Mouse (Mus musculus): ENCODE measurements around the gene Prg2. TPM values are rescaled to one million over a fixed set of nuclear protein-coding genes. Genes with fewer than 3 reads are reported as not detected.
A peak's percentile ranks its signal among the peaks of the same experiment; 100 is the strongest.

Gene Prg2
- total RNA-seq, 2 experiments from 2014 or later, result not detected

DNA sequence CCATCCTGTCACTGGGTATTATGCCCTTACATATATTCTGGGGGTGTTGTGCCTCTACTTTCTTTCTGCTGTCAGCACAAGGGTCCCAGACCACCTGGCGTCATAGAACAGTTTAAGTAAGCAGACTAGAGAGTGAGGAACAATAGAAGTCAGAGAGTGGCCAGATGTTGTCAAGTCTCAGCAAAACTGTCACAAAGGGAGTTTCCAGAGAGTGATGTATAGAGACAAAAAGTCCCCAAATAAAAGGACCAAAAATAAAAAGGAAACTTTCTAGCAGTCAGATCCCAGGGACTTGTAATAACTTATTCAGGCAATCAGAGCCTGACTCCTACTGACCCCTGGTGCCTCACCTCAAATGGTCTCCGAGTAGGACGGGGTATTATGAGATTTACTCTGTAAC is 18.4 kb upstream of the Prg2 start:
- no peak for DNase-seq

GRCm38 (mm10) chr2:84962906-84963507 is 17.3 kb upstream of the Prg2 start:
- no peak for DNase-seq

GRCm38 (mm10) chr2:84964111-84964801 is 16.0 kb upstream of the Prg2 start:
- no peak for DNase-seq

GRCm38 (mm10) chr2:84967318-84967991 is 12.8 kb upstream of the Prg2 start:
- no peak for DNase-seq

DNA sequence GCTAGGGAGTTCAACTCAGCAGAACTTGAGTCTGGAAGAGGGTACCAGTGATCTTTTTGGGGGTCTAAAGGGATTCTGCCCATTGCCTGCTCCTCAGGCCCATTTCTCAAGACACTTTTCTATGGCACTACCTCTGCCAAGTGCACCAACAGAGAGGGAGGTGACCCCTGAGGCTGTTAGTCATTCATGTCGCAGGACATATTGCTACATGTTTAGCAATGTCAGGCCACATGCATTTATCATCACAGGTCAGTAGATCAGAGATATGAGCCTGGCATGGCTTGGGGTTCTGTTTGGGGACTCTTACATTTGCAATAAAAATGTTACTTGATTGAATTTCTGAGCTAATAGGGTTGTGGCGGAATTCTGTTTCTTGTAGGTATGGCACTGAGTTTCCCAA is 4.7 kb upstream of the Prg2 start:
- DNase-seq, result no peak

- DNase-seq, result no peak
Observed at GRCm38 (mm10) chr2:84987930-84988329, 7.7 kb downstream of the Prg2 start, which contains the start of gene Prg3. Gene Prg3 (plus strand): TSS chr2:84988215.

- no peak for DNase-seq
Observed at GRCm38 (mm10) chr2:84996376-84996775, 16.1 kb downstream of the Prg2 start.

GRCm38 (mm10) chr2:84999486-85000181 is 19.4 kb downstream of the Prg2 start:
- DNase-seq, result peak in 1 of 2 experiments; percentile 56

GRCm38 (mm10) chr2:85001497-85001896 is 21.2 kb downstream of the Prg2 start:
- peak in 1 of 2 experiments; percentile 19 for DNase-seq

GRCm38 (mm10) chr2:85002575-85002974 is 22.3 kb downstream of the Prg2 start:
- no peak for DNase-seq

GRCm38 (mm10) chr2:85004341-85004740 is 24.1 kb downstream of the Prg2 start:
- DNase-seq, result no peak

DNA sequence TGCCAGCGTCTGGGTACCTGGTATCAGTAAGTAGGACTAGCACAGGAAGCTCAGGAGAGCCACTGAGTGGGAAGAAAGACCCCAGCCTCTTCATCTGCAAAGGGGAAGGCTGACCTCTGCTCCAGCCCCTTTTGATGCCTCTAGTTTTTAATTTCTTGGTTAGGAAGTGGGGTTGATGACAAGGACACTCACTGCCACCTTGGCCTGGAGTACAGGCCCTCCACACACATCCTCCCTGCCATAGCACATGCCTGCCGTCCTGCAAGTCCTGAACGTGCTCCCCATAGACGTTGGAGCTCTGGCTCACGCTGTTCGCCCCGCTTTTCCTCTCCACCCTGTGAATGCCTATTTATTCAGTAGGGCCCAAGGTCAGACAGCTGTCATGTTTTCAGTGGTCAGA is 26.3 kb downstream of the Prg2 start:
- no peak for DNase-seq

DNA sequence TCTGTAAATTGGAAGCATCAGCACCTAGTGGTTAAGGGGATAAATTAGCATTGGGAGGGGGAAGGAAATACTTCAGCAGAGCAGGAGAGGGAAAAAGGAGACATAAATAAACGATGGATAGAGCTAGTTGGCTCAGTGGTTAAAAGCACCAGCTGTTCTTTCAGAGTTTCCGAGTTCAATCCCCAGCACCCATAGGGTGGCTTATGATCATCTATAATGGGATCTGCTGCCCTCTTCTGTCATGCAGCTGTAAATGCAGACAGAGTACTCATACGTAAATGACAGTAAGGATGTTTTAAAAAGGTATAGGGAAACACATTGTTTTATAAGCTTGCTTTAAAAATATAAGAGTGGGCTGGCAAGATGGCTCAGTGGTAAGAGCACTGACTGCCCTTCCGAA is 27.5 kb downstream of the Prg2 start:
- DNase-seq, result peak; percentile 24 to 60

DNA sequence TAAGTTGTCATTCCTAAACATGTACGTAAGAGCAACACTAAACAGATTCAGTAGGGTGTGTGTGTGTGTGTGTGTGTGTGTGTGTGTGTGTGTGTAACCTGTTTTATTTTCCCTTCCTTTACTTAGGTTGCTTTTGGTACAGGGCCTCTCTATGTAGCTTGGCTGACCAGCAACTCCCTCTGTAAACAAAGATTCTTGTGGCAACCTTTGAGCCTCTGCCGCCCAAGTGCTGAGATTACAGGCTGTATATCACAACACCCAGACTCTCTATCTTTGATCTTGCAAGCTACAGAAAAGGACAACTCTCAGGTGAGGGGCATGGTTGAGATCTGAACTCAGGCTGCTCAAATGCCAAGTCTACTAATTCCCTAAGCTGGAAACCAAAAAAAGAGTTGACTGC is 29.0 kb downstream of the Prg2 start:
- DNase-seq, result no peak

DNA sequence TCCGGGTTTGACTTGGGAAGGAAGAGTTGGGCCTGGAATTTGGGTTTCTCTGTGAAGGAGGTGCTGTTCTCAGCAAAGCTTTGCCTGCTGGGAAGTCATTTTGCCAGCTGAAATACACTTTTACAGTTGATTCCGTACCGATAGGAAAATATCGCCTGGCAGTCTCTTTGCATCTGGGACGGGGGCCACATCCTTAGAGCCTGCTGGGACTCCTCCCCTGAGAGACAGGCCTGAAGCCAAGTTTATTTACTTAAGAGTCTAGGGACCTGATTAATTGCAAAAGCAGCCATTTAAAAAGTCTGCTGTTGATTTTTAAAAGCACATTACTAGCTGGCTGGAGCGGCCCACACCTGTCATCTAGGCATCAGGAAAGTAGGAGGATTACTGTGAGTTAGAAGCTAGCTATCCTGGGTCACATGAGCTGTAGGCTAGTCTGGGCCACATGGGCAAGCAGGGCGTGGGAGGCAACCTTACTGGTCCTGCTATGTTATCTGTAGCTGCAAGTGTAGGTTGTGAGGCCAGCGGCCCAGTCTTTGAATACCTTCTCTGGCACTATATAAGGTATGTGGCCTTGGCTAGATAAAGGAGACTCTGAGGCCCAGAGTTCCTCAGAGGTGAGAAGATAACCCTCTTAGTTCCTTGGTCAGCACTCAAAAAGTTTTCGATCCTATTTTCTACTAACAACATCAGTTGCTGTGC is 31.8 kb downstream of the Prg2 start:
- DNase-seq, result peak; percentile 46 to 52

DNA sequence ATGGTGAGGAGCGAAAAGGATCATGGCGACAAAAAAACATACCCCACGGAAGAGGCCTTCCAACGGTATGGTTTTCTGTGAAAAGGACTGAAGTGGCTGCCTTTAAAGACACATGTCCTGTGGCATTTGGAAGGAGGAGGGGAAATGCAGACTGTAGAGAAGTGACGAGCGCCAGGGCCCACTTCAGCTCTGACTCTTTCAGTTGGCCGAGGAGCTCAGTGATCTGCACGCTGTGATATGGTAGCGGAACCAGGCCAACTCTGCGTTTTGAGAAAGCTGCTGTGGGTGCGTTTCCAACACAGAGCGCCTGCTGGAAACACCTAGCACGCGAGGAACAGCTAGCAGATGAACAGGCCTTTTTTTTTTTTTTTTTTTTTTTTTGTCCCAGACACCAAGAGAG is 32.4 kb downstream of the Prg2 start:
- no peak for DNase-seq

DNA sequence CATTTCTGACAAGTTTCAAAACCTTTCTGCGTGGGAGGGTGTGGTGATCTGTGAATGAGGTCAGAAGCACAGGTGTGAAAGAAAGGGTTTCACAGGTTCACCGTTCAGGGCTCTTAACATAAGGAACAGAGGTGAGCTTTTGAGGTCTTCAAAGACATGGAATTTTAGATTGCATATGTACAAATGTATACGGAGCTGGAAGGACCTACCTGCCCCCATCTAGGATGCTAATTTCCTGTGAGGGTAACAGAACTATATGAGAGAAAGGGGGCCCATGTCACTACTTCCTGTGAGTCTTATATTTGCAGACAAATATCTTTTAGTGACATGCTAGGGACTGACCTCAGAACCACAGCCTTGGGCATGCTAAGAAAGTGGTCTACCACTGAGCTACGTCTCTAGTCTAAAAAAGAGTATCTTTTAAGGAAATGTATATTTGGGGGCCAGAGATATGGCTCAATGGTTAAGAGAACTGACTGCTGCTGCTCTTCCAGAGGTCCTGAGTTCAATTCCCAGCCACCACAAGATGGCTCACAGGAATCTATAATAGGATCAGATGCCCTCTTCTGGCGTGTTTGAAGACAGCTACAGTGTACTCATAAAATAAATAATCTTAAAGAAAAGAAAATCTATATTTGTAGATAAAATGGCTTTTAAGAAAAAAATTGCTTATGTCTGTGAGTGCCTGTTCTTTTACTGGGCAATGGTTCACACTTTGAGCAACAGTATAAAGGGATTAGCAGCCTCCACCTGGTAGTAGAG is 33.7 kb downstream of the Prg2 start:
- DNase-seq, result no peak

- no peak for DNase-seq
Observed at GRCm38 (mm10) chr2:85014588-85014982, 34.3 kb downstream of the Prg2 start.

DNA sequence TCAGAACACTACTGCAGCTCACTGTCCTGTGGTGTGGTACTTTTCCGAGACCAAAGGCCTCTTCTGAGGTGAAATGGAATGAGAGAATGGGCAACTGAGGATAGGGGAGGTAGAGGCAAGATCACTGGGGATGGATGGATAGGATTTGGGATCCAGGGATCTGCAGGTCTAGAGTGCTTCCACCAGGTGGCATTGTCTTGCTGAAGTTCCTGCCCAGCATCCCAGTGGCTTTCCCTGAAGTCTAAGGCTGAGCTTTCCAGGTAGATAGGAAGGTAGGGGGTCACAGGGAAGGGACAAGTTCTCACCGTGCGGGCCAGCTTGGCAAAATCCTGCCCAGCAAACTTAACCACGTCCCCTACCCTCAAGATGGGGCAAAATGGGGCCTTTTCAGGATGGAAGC is 41.8 kb downstream of the Prg2 start:
- DNase-seq, result no peak

DNA sequence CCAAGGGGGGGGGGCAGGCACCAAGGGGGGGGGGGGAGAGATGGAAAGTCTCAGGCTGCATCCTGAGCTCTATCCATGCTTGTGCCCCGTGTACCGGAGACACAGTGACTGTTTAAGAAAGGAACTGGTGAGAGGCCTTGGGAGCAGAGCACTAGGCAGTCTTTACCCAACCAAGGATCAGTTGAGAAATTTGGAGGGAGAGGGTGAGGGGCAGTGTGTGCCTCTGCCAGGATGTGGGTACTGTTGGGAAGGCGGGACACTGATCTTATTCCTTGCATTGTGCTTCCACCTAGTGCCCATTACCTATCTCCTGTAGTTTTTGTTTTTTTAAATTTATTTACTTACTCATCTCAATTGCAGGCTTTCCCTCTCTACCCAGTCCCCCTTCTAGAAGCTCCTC is 45.9 kb downstream of the Prg2 start:
- DNase-seq, result no peak

GRCm38 (mm10) chr2:85027281-85027680 is 47.0 kb downstream of the Prg2 start:
- no peak for DNase-seq

DNA sequence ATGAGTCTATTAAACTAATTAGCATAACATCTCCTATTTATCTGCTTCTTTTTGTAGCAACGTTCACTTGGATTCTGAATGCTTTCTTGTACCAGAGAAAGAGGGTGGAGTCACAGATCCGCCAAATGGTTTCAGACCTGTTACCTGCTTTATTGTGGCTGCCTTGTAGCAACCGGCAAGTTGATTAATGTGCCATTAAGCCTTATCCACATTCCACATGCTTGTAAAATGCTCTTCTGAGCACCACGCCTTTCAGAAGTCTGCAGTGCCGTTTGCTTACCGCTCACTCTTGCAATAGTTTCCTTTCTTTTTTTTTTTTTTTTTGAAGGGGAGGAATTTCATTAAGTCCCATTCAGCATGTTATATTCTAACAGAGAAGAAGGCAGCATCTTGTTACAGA is 49.6 kb downstream of the Prg2 start:
- DNase-seq, result no peak
